Mouse (Mus musculus): ENCODE measurements around the gene Gm26566. TPM values are rescaled to one million over a fixed set of nuclear protein-coding genes. Genes with fewer than 3 reads are reported as not detected.

Gm26566 gene
- total RNA-seq, 2 experiments from 2014 or later: 0.42 TPM; not detected in 1

Other genes with a start within 250 kb of the Gm26566 start
- gene Ifnb1, start 199.0 kb upstream of the Gm26566 start, total RNA-seq (2021): not detected
- gene Ifna15, start 163.6 kb upstream of the Gm26566 start, total RNA-seq (2021): not detected
- gene Ifna14, start 150.0 kb upstream of the Gm26566 start, total RNA-seq (2021): not detected
- gene Ifna9, start 129.4 kb upstream of the Gm26566 start, total RNA-seq (2021): not detected
- not detected for gene Ifna12, start 118.4 kb upstream of the Gm26566 start, total RNA-seq (2021)
- gene C87499, start 87.4 kb upstream of the Gm26566 start, total RNA-seq (2021): not detected
- gene Ifna13, start 77.3 kb upstream of the Gm26566 start, total RNA-seq (2021): not detected
- gene Ifna16, start 44.9 kb upstream of the Gm26566 start, total RNA-seq (2021): not detected
- not detected for gene Ifna2, start 37.9 kb upstream of the Gm26566 start, total RNA-seq (2021)
- not detected for gene Ifnab, start 30.4 kb upstream of the Gm26566 start, total RNA-seq (2021)
- 10 to 100 TPM; 43.9 to 50.4 TPM for gene Klhl9, start 660 bp downstream of the Gm26566 start, total RNA-seq (2021)
- not detected for gene Gm13271, start 33.1 kb downstream of the Gm26566 start, total RNA-seq (2021)
- gene Gm13283, start 38.3 kb downstream of the Gm26566 start, total RNA-seq (2021): not detected
- not detected for gene Gm13290, start 52.0 kb downstream of the Gm26566 start, total RNA-seq (2021)
- gene Gm13289, start 55.1 kb downstream of the Gm26566 start, total RNA-seq (2021): not detected
- not detected for gene Gm13272, start 58.0 kb downstream of the Gm26566 start, total RNA-seq (2021)
- gene Ifnz, start 60.3 kb downstream of the Gm26566 start, total RNA-seq (2021): not detected
- gene Gm13276, start 63.9 kb downstream of the Gm26566 start, total RNA-seq (2021): not detected
- not detected for gene Gm13277, start 66.8 kb downstream of the Gm26566 start, total RNA-seq (2021)
- not detected for gene Gm13278, start 69.7 kb downstream of the Gm26566 start, total RNA-seq (2021)
- gene Gm13275, start 72.7 kb downstream of the Gm26566 start, total RNA-seq (2021): not detected
- gene Gm13279, start 75.6 kb downstream of the Gm26566 start, total RNA-seq (2021): not detected
- not detected for gene Gm13285, start 77.9 kb downstream of the Gm26566 start, total RNA-seq (2021)
- gene Gm13287, start 81.4 kb downstream of the Gm26566 start, total RNA-seq (2021): not detected
- not detected for gene Gm13288, start 83.7 kb downstream of the Gm26566 start, total RNA-seq (2021)
- gene Ifna7, start 94.4 kb downstream of the Gm26566 start, total RNA-seq (2021): not detected
- not detected for gene Ifna11, start 98.2 kb downstream of the Gm26566 start, total RNA-seq (2021)
- gene Ifna6, start 105.6 kb downstream of the Gm26566 start, total RNA-seq (2021): not detected
- not detected for gene Ifna5, start 113.7 kb downstream of the Gm26566 start, total RNA-seq (2021)
- not detected for gene Ifna4, start 120.1 kb downstream of the Gm26566 start, total RNA-seq (2021)
- gene Ifna1, start 128.3 kb downstream of the Gm26566 start, total RNA-seq (2021): not detected
- not detected for gene Ifne, start 158.4 kb downstream of the Gm26566 start, total RNA-seq (2021)

All from gastrocnemius, postnatal 36 days (tissue).